Mouse (Mus musculus) gonadal fat pad, adult 2 months (tissue): Measurements from ENCODE around the gene Cldn15. TPM values are rescaled to one million over a fixed set of nuclear protein-coding genes. Genes with fewer than 3 reads are reported as not detected.

Experiments
- DNase-seq: peaks from one replicate; pipeline ENCODE4 v3.0.0-alpha.2; 2012; ENCODE audit warnings: low read depth
- polyA plus RNA-seq: library from polyadenylated mRNA; depleted of rRNA; stranded (reverse); fragments of >200 nt; gene quantifications from 2 replicates; pipeline ENCODE4 v1.2.3, GENCODE M21; 2012; rRNA removed

Cldn15 gene
- polyA plus RNA-seq, 1 experiment = 37.4 TPM

DNA sequence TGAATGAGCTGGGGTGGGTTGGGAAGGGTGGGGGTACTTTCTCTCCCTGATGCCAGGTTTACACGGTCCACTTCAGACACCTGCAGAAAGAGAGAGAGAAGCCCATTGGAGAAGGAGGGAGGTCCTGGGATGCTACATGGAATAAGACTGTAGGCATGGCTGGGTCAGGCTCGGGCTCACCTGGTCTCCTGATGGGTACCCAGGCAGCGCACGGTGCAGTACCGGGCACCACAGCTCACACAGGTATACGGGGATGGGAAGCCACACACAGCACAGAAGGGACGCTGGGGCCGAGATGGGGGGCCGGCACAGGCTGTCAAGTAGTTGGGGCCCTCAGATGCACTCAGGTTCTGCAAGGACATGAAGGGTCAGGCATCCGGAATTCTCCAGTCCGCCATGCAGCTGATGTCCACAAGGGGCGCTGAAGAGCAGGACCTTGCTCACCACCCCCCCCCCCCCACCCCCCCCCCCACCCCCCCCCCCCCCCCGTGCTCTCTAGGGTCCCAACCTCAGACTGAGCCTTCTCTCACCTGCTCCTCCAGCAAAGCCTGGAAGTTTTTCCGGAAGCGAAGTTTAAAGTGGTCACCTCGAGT lies 16.0 kb downstream of the Cldn15 start:
- no peak for DNase-seq

DNA sequence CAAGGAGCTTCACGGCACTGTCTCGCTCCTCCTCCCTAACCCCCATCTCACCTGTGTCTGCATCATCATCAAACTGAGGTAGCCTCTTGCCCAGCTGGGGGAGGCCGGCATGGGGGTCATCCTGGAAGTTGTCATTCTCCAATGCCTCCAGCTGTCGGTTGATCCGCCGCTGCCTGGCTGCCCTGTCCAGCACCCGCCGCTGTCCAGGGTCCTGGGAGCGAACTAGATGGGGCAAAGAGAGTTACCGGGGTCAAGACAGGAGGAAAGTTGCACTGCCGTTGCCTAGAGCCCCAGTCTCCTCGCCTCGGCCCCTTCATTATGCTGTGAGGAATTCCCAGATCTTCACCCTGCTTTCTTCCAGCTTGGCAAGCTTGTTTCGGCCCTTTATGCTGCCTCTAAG lies 18.4 kb downstream of the Cldn15 start:
- no peak for DNase-seq

DNA sequence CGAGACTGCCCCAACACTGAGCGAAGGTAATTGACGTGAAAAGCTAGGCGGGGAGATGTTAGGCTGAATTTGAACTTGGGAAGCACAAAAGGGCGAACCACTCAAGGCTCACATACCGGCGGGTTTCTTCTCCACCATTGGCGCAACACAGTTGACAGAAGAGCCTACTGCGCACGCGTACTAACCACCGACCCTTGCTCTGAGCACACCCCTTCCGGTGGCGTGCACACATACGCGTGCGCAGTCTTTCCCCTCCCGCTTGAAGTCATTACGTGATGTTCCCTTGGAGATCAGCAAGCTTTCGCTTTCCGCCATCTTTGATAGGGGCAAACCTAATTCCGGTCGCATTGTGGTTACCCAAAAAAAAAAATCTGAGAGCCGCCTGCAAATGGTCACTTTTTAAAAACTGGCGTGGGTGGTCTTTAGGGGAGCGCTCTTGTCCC lies 20.3 kb downstream of the Cldn15 start, which contains the start of gene Plod3:
TSS of gene Plod3 (plus strand) at position 325 of the 443 bp plus-strand sequence.
- peak; percentile 85 for DNase-seq

- no peak for DNase-seq
These were observed 20.9 kb downstream of the Cldn15 start for GRCm38 (mm10) chr5:136987138-136987933.

GRCm38 (mm10) chr5:136987934-136988271 lies 21.5 kb downstream of the Cldn15 start, which contains the start of gene Znhit1:
Gene Znhit1, minus strand, starts transcription at chr5:136988021.
- no peak for DNase-seq

GRCm38 (mm10) chr5:136988420-136988819 lies 22.0 kb downstream of the Cldn15 start:
- DNase-seq = no peak

DNA sequence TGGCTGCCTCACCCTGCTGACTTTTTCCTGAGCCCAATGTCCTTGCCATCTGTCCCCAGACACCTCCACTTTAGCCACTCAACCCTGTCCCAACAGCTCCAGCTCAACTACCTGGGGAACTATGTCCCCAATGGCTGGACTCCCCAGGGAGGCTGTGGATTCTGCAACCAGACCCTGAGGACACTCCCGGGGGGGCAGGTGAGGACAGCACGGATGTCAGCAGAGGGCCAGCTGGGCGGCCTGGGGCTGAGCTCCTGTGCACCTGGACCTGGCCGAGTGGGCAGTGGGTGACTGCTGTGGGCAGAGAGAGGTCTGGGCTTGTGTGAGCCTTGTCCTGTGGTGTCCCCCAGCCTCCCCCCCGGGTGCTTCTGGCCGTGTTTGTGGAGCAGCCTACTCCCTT lies 23.4 kb downstream of the Cldn15 start:
- DNase-seq = no peak

DNA sequence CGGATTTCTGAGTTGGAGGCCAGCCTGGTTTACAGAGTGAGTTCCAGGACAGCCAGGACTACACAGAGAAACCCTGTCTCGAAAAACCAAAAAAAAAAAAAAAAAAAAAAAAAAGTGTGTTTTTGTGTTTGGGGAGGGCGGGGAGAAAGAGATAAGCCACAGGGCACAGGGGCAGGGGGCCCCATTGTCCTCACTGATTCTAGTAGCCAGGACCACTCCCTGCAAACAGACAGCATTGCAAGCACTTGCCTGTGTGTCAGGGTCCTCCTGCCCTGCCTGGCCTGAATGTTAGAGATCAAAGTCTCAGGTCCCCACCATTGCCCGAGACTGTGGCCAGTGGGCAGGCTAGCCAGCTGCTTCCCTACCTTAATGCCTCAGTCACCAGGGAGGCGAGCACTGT lies 33.0 kb downstream of the Cldn15 start:
- DNase-seq = no peak

- DNase-seq = no peak
These were observed 34.2 kb downstream of the Cldn15 start for GRCm38 (mm10) chr5:137000612-137001011.

DNA sequence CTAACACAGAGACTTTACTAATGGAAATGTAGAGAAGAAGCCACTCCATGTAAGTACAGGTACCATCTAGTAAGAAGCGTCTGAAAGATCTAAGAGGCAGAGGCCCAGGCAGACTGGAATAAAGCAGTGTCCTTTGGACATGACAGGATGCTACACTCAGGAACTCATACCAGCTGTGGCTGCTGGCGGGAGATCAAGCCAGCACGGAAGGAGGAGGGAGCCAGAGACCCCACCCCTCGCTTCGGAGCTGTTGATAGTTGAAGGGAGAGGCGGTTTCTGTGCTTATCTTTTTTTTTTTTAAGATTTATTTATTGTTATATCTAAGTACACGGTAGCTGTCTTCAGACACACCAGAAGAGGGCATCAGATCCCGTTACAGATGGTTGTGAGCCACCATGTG lies 40.9 kb downstream of the Cldn15 start:
- no peak for DNase-seq

DNA sequence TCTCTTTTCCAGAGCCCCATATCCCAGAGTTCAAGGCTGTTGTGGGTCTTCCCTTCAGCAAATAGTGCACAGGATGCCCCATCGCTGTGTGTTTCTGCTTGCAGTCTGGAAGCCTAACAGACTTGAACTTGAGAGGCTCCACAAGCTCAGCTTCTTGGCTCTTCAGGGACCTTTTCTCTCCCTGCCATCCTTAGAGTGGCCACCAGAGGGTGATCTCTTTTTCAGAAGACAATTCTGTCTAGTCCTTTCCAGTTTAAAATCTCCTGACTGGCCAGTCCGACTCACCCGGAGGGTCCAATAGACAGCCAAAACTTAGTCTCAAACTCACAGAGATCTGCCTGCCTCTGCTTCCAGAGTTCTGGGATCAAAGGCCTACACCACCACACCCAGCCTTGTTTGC lies 43.6 kb downstream of the Cldn15 start:
- DNase-seq = no peak

- no peak for DNase-seq
These were observed 46.1 kb downstream of the Cldn15 start for GRCm38 (mm10) chr5:137012401-137012950.

GRCm38 (mm10) chr5:137015913-137016312 lies 49.5 kb downstream of the Cldn15 start:
- DNase-seq = no peak

- no peak for DNase-seq
These were observed 57.9 kb downstream of the Cldn15 start for GRCm38 (mm10) chr5:137024318-137024717.

- no peak for DNase-seq
These were observed 58.7 kb downstream of the Cldn15 start for GRCm38 (mm10) chr5:137025132-137025531.

Other genes starting within 250 kb of the Cldn15 start
- gene Col26a1, start 83.4 kb upstream of the Cldn15 start, polyA plus RNA-seq = 1.1 and 1.3 TPM in 2 replicates
- 16.9 and 21.2 TPM in 2 replicates for gene Ift22, start 58.5 kb upstream of the Cldn15 start, polyA plus RNA-seq
- gene Fis1, start 13.3 kb upstream of the Cldn15 start, polyA plus RNA-seq = 163 and 173 TPM in 2 replicates
- 66.5 and 85.1 TPM in 2 replicates for gene Plod3, start 20.4 kb downstream of the Cldn15 start, polyA plus RNA-seq
- 52.4 and 52.9 TPM in 2 replicates for gene Znhit1, start 21.4 kb downstream of the Cldn15 start, polyA plus RNA-seq
- gene Vgf, start 59.8 kb downstream of the Cldn15 start, polyA plus RNA-seq = not detected in 2 replicates
- 43.7 and 60.2 TPM in 2 replicates for gene Ap1s1, start 79.5 kb downstream of the Cldn15 start, polyA plus RNA-seq
- 6.6 and 9.2 TPM in 2 replicates for gene Serpine1, start 105.7 kb downstream of the Cldn15 start, polyA plus RNA-seq
- gene Trim56, start 149.6 kb downstream of the Cldn15 start, polyA plus RNA-seq = 7.2 and 12.7 TPM in 2 replicates
- gene Muc3, start 182.7 kb downstream of the Cldn15 start, polyA plus RNA-seq = 0.23 TPM in 1 of 2 replicates, not detected in the other
- gene Muc3a, start 245.8 kb downstream of the Cldn15 start, polyA plus RNA-seq = 0.62 and 0.96 TPM in 2 replicates